Mouse (Mus musculus): ENCODE results near the gene Lrrc20. TPM values are rescaled to one million over a fixed set of nuclear protein-coding genes. Genes with fewer than 3 reads are reported as not detected.

Lrrc20 gene
- total and polyA plus RNA-seq, 3 experiments: 29.9 to 38.9 (median 32.0) TPM

- Histone ChIP-seq H3K79me2 (replicated peaks; ENCODE audit: control insufficient read depth, insufficient read depth, low read length) (no peaks in the 10 kb centered on the region), H3K27me3 (ENCODE audit: control insufficient read depth, insufficient read depth, low read length) (no peaks in the 10 kb centered on the region), H3K9ac (ENCODE audit: low read depth, low read length) (no peak overlapping the region), H3K36me3 (ENCODE audit: control insufficient read depth, insufficient read depth, low read length) (no peaks in the 10 kb centered on the region; the same call in 1 of the 2 replicates), H3K27ac (no peak overlapping the region), H3K4me3 (no peak overlapping the region), H3K4me1 (ENCODE audit: control insufficient read depth, insufficient read depth, low read length) (peaks cover 5% of the 10 kb centered on the region)
- WGBS: 88% methylated on average over 9 of the region's 9 CpGs
- intact Hi-C loops (cut with DNase I): no loop called here
- TF ChIP-seq POLR2A (IDR thresholded peaks at IDR 0.05; ENCODE audit: insufficient read depth, low read depth, low read length): no peak
- TF ChIP-seq EP300 (IDR thresholded peaks at IDR 0.05; ENCODE audit: insufficient read depth, low read depth, low read length): no peak
- no peak for TF ChIP-seq CTCF (IDR thresholded peaks at IDR 0.05)
- no peak for DNase-seq
These were observed 44.2 kb upstream of the Lrrc20 start for GRCm38 (mm10) chr10:61431375-61431774.

DNA sequence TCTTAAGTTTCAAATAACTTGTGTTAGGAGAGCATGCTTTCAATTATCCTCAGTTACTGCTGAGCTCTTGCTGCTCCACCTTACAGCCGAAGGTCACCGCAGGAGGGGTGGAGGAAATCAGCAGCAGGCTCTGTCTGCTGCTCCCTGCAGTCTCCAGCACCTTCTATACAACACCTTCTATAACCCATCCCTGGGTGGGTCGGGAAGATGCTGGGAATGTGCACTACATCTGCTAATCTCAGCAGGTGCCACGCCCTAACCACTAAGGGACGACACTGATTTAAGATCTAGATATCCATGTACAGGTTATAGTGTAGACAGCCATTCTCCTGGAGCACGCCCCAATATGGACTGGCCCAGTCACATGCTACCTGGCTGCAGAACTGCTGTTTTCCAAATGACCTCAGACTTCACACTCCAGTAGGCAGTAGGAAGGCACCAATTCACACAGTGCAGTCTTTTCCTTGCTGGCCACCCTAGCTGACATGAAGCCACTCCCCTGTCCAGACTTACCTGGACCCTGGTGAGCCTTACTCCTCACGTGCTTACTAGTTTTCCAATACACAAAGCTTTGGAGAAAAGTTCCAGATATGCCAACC, 35.3 kb upstream of the Lrrc20 start:
- Histone ChIP-seq H3K27me3 (ENCODE audit: control insufficient read depth, insufficient read depth, low read length) (no peaks in the 10 kb centered on the region), H3K36me3 (ENCODE audit: control insufficient read depth, insufficient read depth, low read length) (peaks cover 4% of the 10 kb centered on the region; the same call in 1 of the 2 replicates), H3K27ac (no peak overlapping the region), H3K4me3 (no peak overlapping the region), H3K9ac (ENCODE audit: low read depth, low read length) (no peak overlapping the region), H3K4me1 (ENCODE audit: control insufficient read depth, insufficient read depth, low read length) (peaks cover 18% of the 10 kb centered on the region), H3K79me2 (replicated peaks; ENCODE audit: control insufficient read depth, insufficient read depth, low read length) (peaks cover 15% of the 10 kb centered on the region; the same call in 1 of the 2 replicates)
- intact Hi-C loops (cut with DNase I): no loop called here
- WGBS: 88% methylated on average over 7 of the region's 7 CpGs
- TF ChIP-seq CTCF (IDR thresholded peaks at IDR 0.05) (no peak), POLR2A (IDR thresholded peaks at IDR 0.05; ENCODE audit: insufficient read depth, low read depth, low read length) (no peak), EP300 (IDR thresholded peaks at IDR 0.05; ENCODE audit: insufficient read depth, low read depth, low read length) (no peak)
- no peak for DNase-seq

DNA sequence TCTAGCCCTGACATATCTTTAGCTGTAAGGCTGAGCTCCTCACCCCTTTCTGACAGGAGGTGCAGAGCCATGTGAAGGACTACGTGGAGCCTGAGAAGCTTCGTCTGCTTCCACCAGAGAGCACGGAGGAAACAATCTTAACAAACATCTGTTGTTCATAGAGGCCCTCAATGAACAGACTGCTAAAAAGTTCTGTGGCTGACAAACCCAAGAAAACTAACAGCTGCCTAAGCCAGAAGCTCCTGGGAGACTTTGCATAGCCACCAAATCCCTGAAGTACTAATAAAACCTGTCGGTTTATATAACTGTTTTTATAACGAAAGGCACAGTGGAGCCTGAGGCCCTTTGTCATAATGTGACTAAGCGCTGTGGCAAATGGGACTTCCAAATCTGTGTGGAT, 32.1 kb upstream of the Lrrc20 start:
- no peak overlapping the region for H3K4me3 ChIP-seq
- peaks cover 33% of the 10 kb centered on the region for H3K4me1 ChIP-seq (ENCODE audit: control insufficient read depth, insufficient read depth, low read length)
- H3K36me3 ChIP-seq (ENCODE audit: control insufficient read depth, insufficient read depth, low read length): peaks cover 8% of the 10 kb centered on the region; the same call in 1 of the 2 replicates
- H3K27ac ChIP-seq: no peak overlapping the region
- peaks cover 20% of the 10 kb centered on the region for H3K79me2 ChIP-seq (replicated peaks; ENCODE audit: control insufficient read depth, insufficient read depth, low read length)
- no peak overlapping the region for H3K9ac ChIP-seq (ENCODE audit: low read depth, low read length)
- WGBS: 51% methylated on average over 6 of the region's 6 CpGs
- no peak for DNase-seq
- TF ChIP-seq EP300 (IDR thresholded peaks at IDR 0.05; ENCODE audit: insufficient read depth, low read depth, low read length): no peak
- no peak for TF ChIP-seq POLR2A (IDR thresholded peaks at IDR 0.05; ENCODE audit: insufficient read depth, low read depth, low read length)
- TF ChIP-seq CTCF (IDR thresholded peaks at IDR 0.05): no peak
- intact Hi-C loops (cut with DNase I): no loop called here
- H3K27me3 ChIP-seq (ENCODE audit: control insufficient read depth, insufficient read depth, low read length): no peaks in the 10 kb centered on the region

GRCm38 (mm10) chr10:61443876-61444275, 31.7 kb upstream of the Lrrc20 start:
- H3K79me2 ChIP-seq (replicated peaks; ENCODE audit: control insufficient read depth, insufficient read depth, low read length): peaks cover 17% of the 10 kb centered on the region
- no peak overlapping the region for H3K4me3 ChIP-seq
- DNase-seq: no peak
- H3K4me1 ChIP-seq (ENCODE audit: control insufficient read depth, insufficient read depth, low read length): peaks cover 36% of the 10 kb centered on the region
- H3K27me3 ChIP-seq (ENCODE audit: control insufficient read depth, insufficient read depth, low read length): no peaks in the 10 kb centered on the region
- 34% methylated on average over 1 of the region's 1 CpGs for WGBS
- intact Hi-C loops (cut with DNase I): loop anchor here (2.0 kb wide), 1 partner anchor 17 kb away; no protein-coding TSS in a partner anchor
- H3K27ac ChIP-seq: no peak overlapping the region
- peaks cover 8% of the 10 kb centered on the region; the same call in 1 of the 2 replicates for H3K36me3 ChIP-seq (ENCODE audit: control insufficient read depth, insufficient read depth, low read length)
- TF ChIP-seq EP300 (IDR thresholded peaks at IDR 0.05; ENCODE audit: insufficient read depth, low read depth, low read length) (no peak), POLR2A (IDR thresholded peaks at IDR 0.05; ENCODE audit: insufficient read depth, low read depth, low read length) (no peak), CTCF (IDR thresholded peaks at IDR 0.05) (no peak)
- H3K9ac ChIP-seq (ENCODE audit: low read depth, low read length): no peak overlapping the region

GRCm38 (mm10) chr10:61445016-61445415, 30.6 kb upstream of the Lrrc20 start:
- DNase-seq: no peak
- H3K27me3 ChIP-seq (ENCODE audit: control insufficient read depth, insufficient read depth, low read length): no peaks in the 10 kb centered on the region
- peaks cover 40% of the 10 kb centered on the region for H3K4me1 ChIP-seq (ENCODE audit: control insufficient read depth, insufficient read depth, low read length)
- no peak overlapping the region for H3K4me3 ChIP-seq
- WGBS: 85% methylated on average over 3 of the region's 3 CpGs
- intact Hi-C loops (cut with DNase I): loop anchor here (2.0 to 5.0 kb wide), 2 partner anchors 18 to 78 kb away; no protein-coding TSS in a partner anchor
- no peak overlapping the region for H3K9ac ChIP-seq (ENCODE audit: low read depth, low read length)
- H3K36me3 ChIP-seq (ENCODE audit: control insufficient read depth, insufficient read depth, low read length): peaks cover 14% of the 10 kb centered on the region; the same call in 1 of the 2 replicates
- no peak overlapping the region for H3K27ac ChIP-seq
- TF ChIP-seq CTCF (IDR thresholded peaks at IDR 0.05): no peak
- no peak for TF ChIP-seq EP300 (IDR thresholded peaks at IDR 0.05; ENCODE audit: insufficient read depth, low read depth, low read length)
- no peak for TF ChIP-seq POLR2A (IDR thresholded peaks at IDR 0.05; ENCODE audit: insufficient read depth, low read depth, low read length)
- peaks cover 17% of the 10 kb centered on the region for H3K79me2 ChIP-seq (replicated peaks; ENCODE audit: control insufficient read depth, insufficient read depth, low read length)
